Comparison of ENCODE assay signal across 29 mouse cellular contexts in genomic region chr6:43310071-43310470, GRCm38 (mm10). TPM values are rescaled to one million over a fixed set of nuclear protein-coding genes. Genes with fewer than 3 reads are reported as not detected.
DNase-seq lines count a peak whose midpoint lies in the region; ATAC-seq and TF ChIP-seq lines count a peak whose summit lies in the region.
"Had no signal": no experiment of that assay in that cellular context is flagged by ENCODE, and none has a peak within 500 bp of the region (broad histone marks: within the 10 kb centered on the region; RNA-seq: fewer than 3 reads in every experiment).

No protein-coding gene starts in this region.

- TF ChIP-seq POLR2A in heart, adult 2 months (IDR thresholded peaks at IDR 0.05; ENCODE audit: insufficient read depth, low read depth, low read length): no peak

- H3K27me3 ChIP-seq in heart, adult 2 months (ENCODE audit: control insufficient read depth, insufficient read depth, low read length): no peaks in the 10 kb centered on the region
- H3K27me3 ChIP-seq in lung, embryonic 16.5 days (ENCODE audit: control insufficient read depth, insufficient read depth, low read depth, low read length): no peaks in the 10 kb centered on the region
- H3K27me3 ChIP-seq: forebrain, embryonic 15.5 days; liver, embryonic 15.5 days had no signal

- H3K4me2 ChIP-seq in lung, embryonic 16.5 days (ENCODE audit: low read depth, low read length): no peak overlapping the region
- H3K4me2 ChIP-seq: forebrain, embryonic 15.5 days; liver, embryonic 15.5 days; midbrain, embryonic 11.5 days had no signal

- H3K36me3 ChIP-seq in heart, adult 2 months (ENCODE audit: control insufficient read depth, insufficient read depth, low read length): no peaks in the 10 kb centered on the region
- no peaks in the 10 kb centered on the region for H3K36me3 ChIP-seq in lung, embryonic 16.5 days (ENCODE audit: control insufficient read depth, insufficient read depth, low read length)
- H3K36me3 ChIP-seq: forebrain, embryonic 15.5 days; limb, embryonic 10.5 days; liver, embryonic 15.5 days had no signal

- WGBS in heart, adult 2 months: 34% methylated on average over 6 of the region's 6 CpGs
- 17% methylated on average over 6 of the region's 6 CpGs for WGBS in lung, embryonic 16.5 days

- no peak overlapping the region for H3K27ac ChIP-seq in heart, adult 2 months
- no peak overlapping the region for H3K27ac ChIP-seq in lung, embryonic 16.5 days (ENCODE audit: low read length)
- H3K27ac ChIP-seq: forebrain, embryonic 15.5 days; hindbrain, postnatal 0 days; left cerebral cortex, adult 2 months; limb, embryonic 10.5 days; liver, embryonic 15.5 days had no signal

- H3K4me1 ChIP-seq in heart, adult 2 months (ENCODE audit: control insufficient read depth, insufficient read depth, low read length): no peaks in the 10 kb centered on the region
- H3K4me1 ChIP-seq in lung, embryonic 16.5 days (replicated peaks; ENCODE audit: control insufficient read depth, insufficient read depth, low read length): 0 out of 2 replicates have a peak, but pooled peaks cover 4% of the 10 kb centered on the region
- H3K4me1 ChIP-seq: forebrain, embryonic 15.5 days; limb, embryonic 10.5 days; liver, embryonic 15.5 days had no signal

- no peak overlapping the region for H3K9ac ChIP-seq in heart, adult 2 months (ENCODE audit: low read depth, low read length)
- no peak overlapping the region for H3K9ac ChIP-seq in lung, embryonic 16.5 days (ENCODE audit: low read length)
- H3K9ac ChIP-seq: forebrain, embryonic 15.5 days; liver, embryonic 15.5 days had no signal

- TF ChIP-seq CTCF in heart, adult 2 months (IDR thresholded peaks at IDR 0.05): no peak

- peak; percentile 78 for DNase-seq in heart, adult 11 months
- DNase-seq in heart, adult 2 months: no peak
- DNase-seq in kidney, postnatal 10 days: peak; percentile 58
- no peak for DNase-seq in kidney, postnatal 25 days
- peak; percentile 22 for DNase-seq in lung, postnatal 36 days
- no peak for DNase-seq in cerebellum, adult 9-11 months
- DNase-seq: adrenal gland, postnatal 14 days; cerebellum, adult 8-10 months; gastrocnemius, postnatal 14 days; heart, adult 18-20 months; kidney, adult 11 months; layer of hippocampus, adult 9-11 months; liver; right cerebral cortex, adult 18-20 months; right cerebral cortex, postnatal 4 days; thymus, adult 18-20 months had no signal

- peak; percentile 59 for ATAC-seq in lung, embryonic 16.5 days (ENCODE audit: low read depth)
- ATAC-seq: CD4-positive, CD25-positive, alpha-beta regulatory T cell, adult 4 months; hindbrain, postnatal 0 days had no signal

- intact Hi-C loops in heart, adult 2 months (cut with DNase I): no loop called here

- no peak for TF ChIP-seq EP300 in heart, adult 2 months (IDR thresholded peaks at IDR 0.05; ENCODE audit: insufficient read depth, low read depth, low read length)

- no peak overlapping the region for H3K4me3 ChIP-seq in heart, adult 2 months
- H3K4me3 ChIP-seq in lung, embryonic 16.5 days (ENCODE audit: low read length): no peak overlapping the region
- H3K4me3 ChIP-seq: forebrain, embryonic 15.5 days; left cerebral cortex, adult 2 months; limb, embryonic 10.5 days; liver, embryonic 15.5 days had no signal

- H3K79me2 ChIP-seq in heart, adult 2 months (replicated peaks; ENCODE audit: control insufficient read depth, insufficient read depth, low read length): no peaks in the 10 kb centered on the region

- no peaks in the 10 kb centered on the region for H3K9me3 ChIP-seq in lung, embryonic 16.5 days (ENCODE audit: control insufficient read depth, low read length)
- H3K9me3 ChIP-seq: forebrain, embryonic 15.5 days; limb, embryonic 10.5 days; liver, embryonic 15.5 days had no signal

RNA-seq across cellular contexts. Expression of gene Nobox, which starts 0.7 kb away (rescaled TPM):
- total RNA-seq in heart, adult 2 months (2021): not detected
- polyA plus RNA-seq in heart, adult 2 months (2012; rRNA removed): not detected in 2 replicates
- polyA plus RNA-seq in lung, embryonic 16.5 days (2015; fragmentation: Nextera tagmentation; extraction: Ambion mirVana): 0.09 TPM in 1 of 2 replicates, not detected in the other
- total RNA-seq: adrenal gland, postnatal 14 days; gastrocnemius, postnatal 14 days; heart, adult 18-20 months; hindbrain, postnatal 0 days; left cerebral cortex, adult 2 months; midbrain, postnatal 0 days had no signal
- polyA plus RNA-seq: CD4-positive, CD25-positive, alpha-beta regulatory T cell, adult 4 months; forebrain, embryonic 15.5 days; hindbrain, embryonic 11.5 days; hindbrain, postnatal 0 days; large intestine, adult 2 months; limb, embryonic 10.5 days; liver, embryonic 15.5 days; midbrain, embryonic 11.5 days; midbrain, postnatal 0 days; neural tube, embryonic 14.5 days; stomach, embryonic 14.5 days had no signal

RNA-seq across cellular contexts. Expression of gene Arhgef5, which starts 44.7 kb away (rescaled TPM):
- total RNA-seq in heart, adult 2 months (2021): 10 to 100 TPM; 12.8 to 13.7 TPM
- 10.7 and 17.0 TPM in 2 replicates for polyA plus RNA-seq in heart, adult 2 months (2012; rRNA removed)
- 23.3 and 25.0 TPM in 2 replicates for polyA plus RNA-seq in lung, embryonic 16.5 days (2015; fragmentation: Nextera tagmentation; extraction: Ambion mirVana)

Comparison
In these comparisons a context has a peak if more than half of its experiments do, and no peak if none do; other contexts are left out.
1. DNase-seq: peak in heart, adult 11 months (single experiment), kidney, postnatal 10 days (single experiment) and lung, postnatal 36 days (single experiment); none in heart, adult 2 months (0 of 2), kidney, postnatal 25 days (0 of 2) and cerebellum, adult 9-11 months (single experiment).